Mouse (Mus musculus): ENCODE data around the gene Trak1. TPM values are rescaled to one million over a fixed set of nuclear protein-coding genes. Genes with fewer than 3 reads are reported as not detected.

Gene Trak1
- polyA plus RNA-seq, 1 experiment, result 22.2 TPM

DNA sequence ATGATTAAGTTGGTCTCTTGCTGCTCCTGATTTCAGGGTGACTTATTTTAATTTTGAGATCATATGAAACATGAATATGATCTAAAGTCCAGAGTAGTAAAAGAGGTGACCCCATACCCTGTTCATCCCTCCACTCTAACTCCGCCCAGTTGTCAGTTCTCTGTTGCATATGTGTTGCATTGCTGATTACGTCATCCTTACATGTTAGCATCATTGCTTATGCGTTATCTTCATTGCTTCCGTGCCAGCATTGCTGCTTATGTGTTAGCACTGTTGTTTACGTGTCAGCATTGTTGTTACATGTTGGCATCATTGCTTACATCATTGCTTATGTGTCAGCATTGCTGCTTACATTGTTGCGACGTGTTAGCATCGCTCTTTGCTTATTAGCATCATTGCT is 51.8 kb downstream of the Trak1 start:
- Histone ChIP-seq H3K36me3 (ENCODE audit: control insufficient read depth, insufficient read depth, low read length) (no peaks in the 10 kb centered on the region), H3K27me3 (ENCODE audit: control insufficient read depth, insufficient read depth, low read length) (no peaks in the 10 kb centered on the region), H3K4me1 (ENCODE audit: control insufficient read depth, insufficient read depth, low read length) (peaks cover 10% of the 10 kb centered on the region), H3K27ac (ENCODE audit: control insufficient read depth, insufficient read depth, low read depth, low read length) (no peak overlapping the region), H3K4me3 (ENCODE audit: control insufficient read depth, low read depth, low read length) (no peak overlapping the region)
- TF ChIP-seq CTCF (IDR thresholded peaks at IDR 0.05; ENCODE audit: control insufficient read depth, insufficient read depth, insufficient replicate concordance, low read depth, low read length), result no peak
- TF ChIP-seq POLR2A (IDR thresholded peaks at IDR 0.05; ENCODE audit: control insufficient read depth, low read depth, low read length), result no peak

DNA sequence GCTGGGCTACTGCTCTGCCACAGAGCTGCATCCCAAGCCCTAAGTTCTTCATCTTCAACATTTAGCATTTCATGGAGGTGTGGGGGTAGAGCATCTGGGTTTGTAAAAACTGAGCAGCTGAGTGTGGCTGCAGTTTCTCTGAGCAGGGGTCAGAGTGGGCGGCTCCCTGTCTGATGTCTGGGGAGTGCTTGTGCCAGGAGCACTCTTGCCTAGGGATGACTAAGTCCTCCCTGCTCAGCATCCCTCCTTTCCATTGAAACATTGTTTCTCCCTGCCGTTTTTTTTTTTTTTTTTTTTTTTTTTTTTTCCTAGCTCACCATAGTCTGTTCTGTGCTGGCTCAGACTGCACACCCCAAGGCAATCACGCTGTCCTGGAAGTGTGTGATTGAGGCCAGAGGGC is 53.3 kb downstream of the Trak1 start:
- H3K36me3 ChIP-seq (ENCODE audit: control insufficient read depth, insufficient read depth, low read length), result no peaks in the 10 kb centered on the region
- no peaks in the 10 kb centered on the region for H3K27me3 ChIP-seq (ENCODE audit: control insufficient read depth, insufficient read depth, low read length)
- no peak overlapping the region for H3K4me3 ChIP-seq (ENCODE audit: control insufficient read depth, low read depth, low read length)
- H3K27ac ChIP-seq (ENCODE audit: control insufficient read depth, insufficient read depth, low read depth, low read length), result peak overlapping the region; percentile 44; the same call in 1 of the 2 replicates
- peaks cover 10% of the 10 kb centered on the region for H3K4me1 ChIP-seq (ENCODE audit: control insufficient read depth, insufficient read depth, low read length)
- TF ChIP-seq CTCF (IDR thresholded peaks at IDR 0.05; ENCODE audit: control insufficient read depth, insufficient read depth, insufficient replicate concordance, low read depth, low read length) (no peak), POLR2A (IDR thresholded peaks at IDR 0.05; ENCODE audit: control insufficient read depth, low read depth, low read length) (no peak)

- H3K4me1 ChIP-seq (ENCODE audit: control insufficient read depth, insufficient read depth, low read length), result peaks cover 11% of the 10 kb centered on the region
- no peak for TF ChIP-seq CTCF (IDR thresholded peaks at IDR 0.05; ENCODE audit: control insufficient read depth, insufficient read depth, insufficient replicate concordance, low read depth, low read length)
- TF ChIP-seq POLR2A (IDR thresholded peaks at IDR 0.05; ENCODE audit: control insufficient read depth, low read depth, low read length), result no peak
- H3K4me3 ChIP-seq (ENCODE audit: control insufficient read depth, low read depth, low read length), result no peak overlapping the region
- H3K27ac ChIP-seq (ENCODE audit: control insufficient read depth, insufficient read depth, low read depth, low read length), result peak overlapping the region; percentile 44; the same call in 1 of the 2 replicates
- no peaks in the 10 kb centered on the region for H3K27me3 ChIP-seq (ENCODE audit: control insufficient read depth, insufficient read depth, low read length)
- no peaks in the 10 kb centered on the region for H3K36me3 ChIP-seq (ENCODE audit: control insufficient read depth, insufficient read depth, low read length)
These were observed 54.2 kb downstream of the Trak1 start for GRCm38 (mm10) chr9:121351388-121352078.

DNA sequence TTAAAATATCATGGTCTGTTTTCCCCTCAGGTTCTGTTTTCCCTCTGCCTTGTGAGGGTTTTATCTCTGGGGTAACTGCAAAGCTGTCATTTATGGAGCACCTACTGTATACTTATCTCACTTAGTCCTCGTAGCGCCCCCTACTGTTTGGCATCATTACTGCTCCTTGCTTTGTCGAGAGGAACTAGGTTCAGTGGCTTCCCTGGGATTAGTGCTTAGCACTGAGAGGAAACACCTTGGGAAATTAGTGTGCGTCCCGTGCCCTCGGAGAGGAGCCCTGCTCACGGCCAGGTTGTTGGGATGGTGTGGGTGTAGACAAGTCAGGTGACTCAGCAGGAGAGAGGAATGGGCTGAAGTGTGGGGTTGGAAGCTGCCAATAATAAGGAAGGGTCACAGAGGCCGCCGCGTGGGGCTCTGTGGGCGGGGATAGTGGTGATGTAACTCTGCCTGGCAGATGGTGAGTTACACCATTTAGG is 54.9 kb downstream of the Trak1 start:
- Histone ChIP-seq H3K4me3 (ENCODE audit: control insufficient read depth, low read depth, low read length) (no peak overlapping the region), H3K36me3 (ENCODE audit: control insufficient read depth, insufficient read depth, low read length) (no peaks in the 10 kb centered on the region), H3K27me3 (ENCODE audit: control insufficient read depth, insufficient read depth, low read length) (no peaks in the 10 kb centered on the region), H3K27ac (ENCODE audit: control insufficient read depth, insufficient read depth, low read depth, low read length) (no peak overlapping the region), H3K4me1 (ENCODE audit: control insufficient read depth, insufficient read depth, low read length) (peaks cover 11% of the 10 kb centered on the region)
- TF ChIP-seq CTCF (IDR thresholded peaks at IDR 0.05; ENCODE audit: control insufficient read depth, insufficient read depth, insufficient replicate concordance, low read depth, low read length) (no peak), POLR2A (IDR thresholded peaks at IDR 0.05; ENCODE audit: control insufficient read depth, low read depth, low read length) (no peak)

GRCm38 (mm10) chr9:121352726-121353125 is 55.4 kb downstream of the Trak1 start:
- Histone ChIP-seq H3K27ac (ENCODE audit: control insufficient read depth, insufficient read depth, low read depth, low read length) (no peak overlapping the region), H3K27me3 (ENCODE audit: control insufficient read depth, insufficient read depth, low read length) (no peaks in the 10 kb centered on the region), H3K36me3 (ENCODE audit: control insufficient read depth, insufficient read depth, low read length) (no peaks in the 10 kb centered on the region), H3K4me1 (ENCODE audit: control insufficient read depth, insufficient read depth, low read length) (peaks cover 11% of the 10 kb centered on the region), H3K4me3 (ENCODE audit: control insufficient read depth, low read depth, low read length) (no peak overlapping the region)
- TF ChIP-seq CTCF (IDR thresholded peaks at IDR 0.05; ENCODE audit: control insufficient read depth, insufficient read depth, insufficient replicate concordance, low read depth, low read length) (no peak), POLR2A (IDR thresholded peaks at IDR 0.05; ENCODE audit: control insufficient read depth, low read depth, low read length) (no peak)

GRCm38 (mm10) chr9:121354792-121355390 is 57.6 kb downstream of the Trak1 start:
- no peaks in the 10 kb centered on the region for H3K27me3 ChIP-seq (ENCODE audit: control insufficient read depth, insufficient read depth, low read length)
- no peak overlapping the region; the same call in 1 of the 2 replicates for H3K27ac ChIP-seq (ENCODE audit: control insufficient read depth, insufficient read depth, low read depth, low read length)
- H3K4me1 ChIP-seq (ENCODE audit: control insufficient read depth, insufficient read depth, low read length), result peaks cover 10% of the 10 kb centered on the region
- H3K36me3 ChIP-seq (ENCODE audit: control insufficient read depth, insufficient read depth, low read length), result no peaks in the 10 kb centered on the region
- no peak overlapping the region for H3K4me3 ChIP-seq (ENCODE audit: control insufficient read depth, low read depth, low read length)
- no peak for TF ChIP-seq POLR2A (IDR thresholded peaks at IDR 0.05; ENCODE audit: control insufficient read depth, low read depth, low read length)
- peak; percentile 61; the same call in 1 of the 2 replicates for TF ChIP-seq CTCF (IDR thresholded peaks at IDR 0.05; ENCODE audit: control insufficient read depth, insufficient read depth, insufficient replicate concordance, low read depth, low read length)

DNA sequence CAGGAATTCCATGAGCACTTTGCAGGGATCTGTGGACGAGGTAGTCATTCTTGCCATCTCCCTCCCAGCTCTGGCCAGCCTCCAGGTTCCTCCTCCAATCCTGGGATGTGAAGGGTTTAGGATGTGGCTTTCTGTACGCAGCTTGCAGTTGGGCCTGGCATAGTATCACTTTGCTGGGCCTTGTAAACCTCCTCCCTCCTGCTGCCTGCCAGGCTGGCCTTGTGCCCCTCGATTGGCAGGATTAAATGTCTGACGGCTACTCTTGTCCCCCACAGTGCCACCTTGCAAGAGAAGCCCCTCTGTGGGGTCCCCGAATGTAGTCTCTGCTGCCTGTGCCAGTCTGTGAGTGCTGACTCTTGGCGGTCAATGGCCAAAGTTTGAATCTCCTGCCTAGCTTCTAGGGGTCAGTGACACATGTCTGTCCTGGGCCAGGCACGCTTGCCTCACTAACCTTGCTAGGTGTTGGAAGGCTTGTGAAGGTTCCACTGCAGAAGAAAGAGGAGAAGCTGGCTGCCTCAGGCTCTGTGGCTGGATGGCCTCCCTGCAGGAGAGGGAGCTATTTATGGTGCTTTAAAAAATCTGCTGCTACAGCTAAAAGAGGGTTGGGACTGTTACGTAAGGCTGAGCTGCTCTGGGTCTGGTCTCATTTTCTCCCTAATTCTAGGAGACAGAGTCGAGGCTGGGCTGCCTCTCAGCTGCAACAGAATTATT is 58.3 kb downstream of the Trak1 start:
- Histone ChIP-seq H3K4me3 (ENCODE audit: control insufficient read depth, low read depth, low read length) (no peak overlapping the region), H3K36me3 (ENCODE audit: control insufficient read depth, insufficient read depth, low read length) (no peaks in the 10 kb centered on the region), H3K4me1 (ENCODE audit: control insufficient read depth, insufficient read depth, low read length) (peaks cover 10% of the 10 kb centered on the region), H3K27me3 (ENCODE audit: control insufficient read depth, insufficient read depth, low read length) (no peaks in the 10 kb centered on the region), H3K27ac (ENCODE audit: control insufficient read depth, insufficient read depth, low read depth, low read length) (peak overlapping the region; percentile 3)
- TF ChIP-seq CTCF (IDR thresholded peaks at IDR 0.05; ENCODE audit: control insufficient read depth, insufficient read depth, insufficient replicate concordance, low read depth, low read length) (no peak), POLR2A (IDR thresholded peaks at IDR 0.05; ENCODE audit: control insufficient read depth, low read depth, low read length) (no peak)
